Mouse (Mus musculus) liver, postnatal 0 days (tissue): ENCODE data around the gene Nisch. TPM values are rescaled to one million over a fixed set of nuclear protein-coding genes. Genes with fewer than 3 reads are reported as not detected.

ENCODE experiments used
- ATAC-seq: fragments of 200-750 bp; cut with Nextera tagmentation; 2 replicates; pipeline ENCODE4 v1.8.0; 2017; ENCODE audit warnings: mild to moderate bottlenecking, moderate library complexity
- DNase-seq: peaks from one replicate; pipeline ENCODE4 v3.0.0-alpha.2; 2016
- H3K27ac ChIP-seq: fragments of 300-500 bp; sonication (generic); 2 replicates; pipeline ENCODE4 v1.5.1; 2014; ENCODE audit warnings: antibody characterized with exemption, moderate library complexity, mild to moderate bottlenecking, low read depth
- H3K27me3 ChIP-seq: fragments of 300-500 bp; sonication (generic); 2 replicates; pipeline ENCODE4 v1.6.1; 2014; ENCODE audit warnings: low read length, control low read depth, mixed read lengths; ENCODE audit not compliant: insufficient read depth
- H3K36me3 ChIP-seq: fragments of 300-500 bp; sonication (generic); replicated peaks from 2 replicates; pipeline ENCODE4 v1.6.1; 2014; ENCODE audit warnings: mild to moderate bottlenecking, control low read depth, low read length, moderate library complexity, mixed read lengths; ENCODE audit not compliant: insufficient read depth
- H3K4me1 ChIP-seq: fragments of 300-500 bp; sonication (generic); 2 replicates; pipeline ENCODE4 v1.6.1; 2014; ENCODE audit warnings: antibody characterized with exemption, mild to moderate bottlenecking, control low read depth; ENCODE audit not compliant: insufficient read depth
- H3K4me2 ChIP-seq: fragments of 300-500 bp; sonication (generic); 2 replicates; pipeline ENCODE4 v1.6.1; 2014; ENCODE audit warnings: low read depth, mild to moderate bottlenecking, low read length, moderate library complexity, mixed read lengths
- H3K4me3 ChIP-seq: fragments of 300-500 bp; sonication (generic); 2 replicates; pipeline ENCODE4 v1.5.1; 2014; ENCODE audit warnings: low read depth, low read length
- H3K9ac ChIP-seq: fragments of 300-500 bp; sonication (generic); replicated peaks from 2 replicates; pipeline ENCODE4 v1.6.1; 2014; ENCODE audit warnings: mild to moderate bottlenecking, moderate library complexity
- H3K9me3 ChIP-seq: fragments of 300-500 bp; sonication (generic); 2 replicates; pipeline ENCODE4 v1.6.1; 2016; ENCODE audit warnings: mild to moderate bottlenecking, control low read depth, low read length, mixed read lengths
- CTCF ChIP-seq: sonication (generic); IDR thresholded peaks from 2 replicates; pipeline ENCODE4 v1.5.1; 2016; ENCODE audit warnings: antibody characterized with exemption, low read depth
- EP300 ChIP-seq: IDR thresholded peaks from 2 replicates; pipeline ENCODE4 v1.6.1; 2016; ENCODE audit warnings: antibody characterized with exemption, low read depth, mild to moderate bottlenecking
- WGBS: fragments of 180-500 bp; shearing (Covaris S2); extraction: QIAGEN DNeasy Blood & Tissue Kit; methylation state at CpG from one replicate; pipeline ENCODE4 v1.1.7; 2014; ENCODE audit not compliant: insufficient replicate concordance; 5-methylcytosine and 5-hydroxymethylcytosine counted together
- polyA plus RNA-seq: library from polyadenylated mRNA; unstranded; fragments of >200 nt; fragmentation: Nextera tagmentation; extraction: Ambion mirVana; gene quantifications from 2 replicates; pipeline ENCODE4 v1.2.1, GENCODE M21; 2015

Gene Nisch
- polyA plus RNA-seq, 1 experiment from 2014 or later = 65.0 TPM

DNA sequence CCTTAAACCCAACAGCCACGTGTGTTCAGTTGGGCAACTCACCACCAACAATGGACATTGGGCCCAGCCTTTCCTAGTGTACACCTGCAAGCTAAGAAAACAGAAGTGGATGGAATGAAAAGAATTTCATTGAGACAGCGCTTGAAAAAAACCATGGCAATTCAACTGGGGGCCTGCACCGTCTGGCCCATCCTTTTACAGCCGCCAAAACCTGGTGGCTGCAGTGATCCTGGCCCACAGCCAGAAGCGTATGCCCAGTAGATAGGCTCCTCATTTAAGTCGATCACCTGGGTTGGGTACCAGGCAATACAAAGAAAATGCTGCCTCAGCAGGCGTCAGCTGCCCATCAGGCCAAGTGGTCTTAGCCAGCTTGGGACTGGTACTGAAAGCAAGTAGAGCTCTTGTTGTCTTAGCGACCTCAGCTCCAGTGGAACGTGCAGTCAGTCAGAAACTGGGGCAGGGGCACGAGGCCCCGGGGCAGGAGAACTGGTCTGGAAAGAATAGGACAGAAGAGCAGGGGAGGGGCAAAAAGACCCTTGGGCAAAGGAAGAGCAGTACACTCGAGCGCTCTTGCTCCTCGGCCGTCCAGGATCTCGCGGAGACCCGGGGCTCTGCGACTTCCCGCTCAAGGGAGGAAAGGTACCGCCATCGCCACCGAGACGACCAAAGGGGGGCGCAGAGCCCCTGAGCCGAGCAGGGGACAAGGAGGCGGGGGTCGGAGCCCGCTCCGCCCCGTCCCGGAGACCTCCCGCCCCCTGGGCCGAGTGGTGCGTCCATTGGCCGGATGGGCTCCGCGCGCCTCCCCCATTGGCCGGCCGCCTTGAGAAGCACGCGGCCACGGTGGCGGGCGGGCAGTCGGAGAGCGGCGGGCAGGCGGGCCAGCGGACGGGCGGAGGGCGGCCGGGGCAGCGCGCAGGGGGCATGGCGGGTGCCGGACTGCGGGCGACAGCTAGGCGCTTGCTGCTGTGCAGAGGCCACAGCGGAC lies 86.2 kb downstream of the Nisch start, which contains the start of gene Nt5dc2:
Gene Nt5dc2, plus strand, starts transcription at position 818 of the 985 bp plus-strand sequence.
- TF ChIP-seq CTCF (peak; percentile 33), EP300 (no peak)
- H3K27ac ChIP-seq = peak within 1 kb of the TSS; percentile 85
- peaks cover 58% of the 10 kb centered on the region for H3K4me1 ChIP-seq

DNA sequence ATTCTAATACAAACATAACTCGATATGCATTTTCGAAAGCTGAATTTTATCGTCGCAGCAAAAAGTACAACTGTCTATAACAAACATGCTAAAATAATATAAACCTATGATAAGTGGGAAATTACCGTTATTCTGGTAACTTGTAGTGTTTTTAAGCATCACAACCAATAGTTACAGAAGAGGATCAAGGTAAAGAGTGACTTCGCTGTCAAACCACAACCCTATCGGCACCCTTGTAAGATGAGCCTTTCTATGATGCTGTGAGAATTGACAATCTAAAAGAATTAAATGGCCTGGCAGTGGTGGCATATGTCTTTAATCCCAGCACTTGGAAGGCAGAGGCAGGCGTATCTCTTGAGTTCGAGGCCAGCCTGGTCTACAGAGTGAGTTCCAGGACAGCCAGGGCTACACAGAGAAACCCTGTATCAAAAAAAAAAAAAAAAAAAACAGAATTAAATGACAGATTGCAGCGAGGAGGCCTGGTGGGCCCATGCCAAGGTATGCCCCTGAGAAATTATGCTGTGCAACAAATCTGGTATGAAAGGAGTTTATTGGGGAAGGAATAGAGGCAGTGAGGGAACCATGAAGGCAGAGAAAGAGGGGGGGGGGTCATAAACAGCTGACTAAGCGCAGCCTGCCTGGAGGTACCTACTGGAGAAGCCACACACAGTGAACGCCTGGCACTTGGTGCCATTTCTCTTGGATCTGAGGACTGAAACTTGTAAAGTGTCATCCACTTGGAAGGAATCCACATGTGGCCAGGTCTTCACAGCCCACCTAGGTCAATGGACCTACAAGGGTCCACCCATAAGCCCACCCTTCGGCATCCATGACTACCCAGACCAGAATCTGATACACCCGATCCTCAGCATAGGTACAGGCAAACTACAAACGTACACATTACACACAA lies 87.2 kb downstream of the Nisch start:
- Histone ChIP-seq H3K4me1 (peaks cover 61% of the 10 kb centered on the region), H3K27ac (no peak overlapping the region; the same call in 1 of the 2 replicates), H3K27me3 (no peaks in the 10 kb centered on the region), H3K4me3 (peak overlapping the region; percentile 75), H3K9me3 (no peaks in the 10 kb centered on the region), H3K4me2 (peak overlapping the region; percentile 88), H3K36me3 (no peaks in the 10 kb centered on the region), H3K9ac (no peak overlapping the region)
- DNase-seq (no peak), ATAC-seq (no peak)
- 56% methylated on average over 15 of the region's 15 CpGs for WGBS
- no peak for TF ChIP-seq CTCF
- no peak for TF ChIP-seq EP300

More for the DNA sequence above, 86.2 kb downstream of the Nisch start, which contains the start of gene Nt5dc2:
- Histone ChIP-seq H3K9me3 (no peaks in the 10 kb centered on the region), H3K9ac (peak within 1 kb of the TSS; percentile 82), H3K27me3 (no peaks in the 10 kb centered on the region), H3K4me3 (peak within 1 kb of the TSS; percentile 64), H3K4me2 (peak within 1 kb of the TSS; percentile 87), H3K36me3 (peaks cover 6% of the 10 kb centered on the region; the same call in 1 of the 2 replicates)
- DNase-seq (peak; percentile 89), ATAC-seq (peak; percentile 58)
- 6% methylated on average over 47 of the region's 63 CpGs for WGBS

DNA sequence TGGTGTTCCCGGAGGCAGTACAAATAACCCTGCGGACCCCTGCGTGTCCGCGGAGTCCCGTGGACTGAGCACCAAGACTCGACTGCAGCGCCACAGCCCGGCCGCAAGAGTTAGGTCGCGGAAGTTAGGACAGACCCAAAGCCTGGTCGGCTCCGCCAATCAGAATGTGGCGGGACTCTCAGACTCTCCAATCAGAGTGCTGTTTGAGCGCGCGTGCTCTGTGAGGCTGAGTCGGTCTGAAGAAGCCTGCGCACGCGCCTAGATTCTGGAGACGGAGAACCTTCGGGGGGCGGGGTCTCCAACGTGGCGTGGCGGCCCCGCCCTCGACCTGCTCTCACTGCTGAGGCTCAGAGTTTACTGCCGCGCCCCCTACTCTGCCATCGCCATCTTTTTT lies 87.9 kb downstream of the Nisch start, which contains the start of gene Smim4:
Gene Smim4, minus strand, starts transcription at position 131 of the 394 bp plus-strand sequence.
- Histone ChIP-seq H3K4me1 (peaks cover 61% of the 10 kb centered on the region), H3K9ac (peak within 1 kb of the TSS; percentile 78), H3K27me3 (no peaks in the 10 kb centered on the region), H3K4me2 (peak within 1 kb of the TSS; percentile 88), H3K36me3 (no peaks in the 10 kb centered on the region), H3K4me3 (peak within 1 kb of the TSS; percentile 75), H3K27ac (peak within 1 kb of the TSS; percentile 89), H3K9me3 (no peaks in the 10 kb centered on the region)
- ATAC-seq (peak; percentile 90), DNase-seq (peak; percentile 97)
- 1% methylated on average over 33 of the region's 33 CpGs for WGBS
- peak; percentile 66 for TF ChIP-seq EP300
- TF ChIP-seq CTCF = peak; percentile 78

DNA sequence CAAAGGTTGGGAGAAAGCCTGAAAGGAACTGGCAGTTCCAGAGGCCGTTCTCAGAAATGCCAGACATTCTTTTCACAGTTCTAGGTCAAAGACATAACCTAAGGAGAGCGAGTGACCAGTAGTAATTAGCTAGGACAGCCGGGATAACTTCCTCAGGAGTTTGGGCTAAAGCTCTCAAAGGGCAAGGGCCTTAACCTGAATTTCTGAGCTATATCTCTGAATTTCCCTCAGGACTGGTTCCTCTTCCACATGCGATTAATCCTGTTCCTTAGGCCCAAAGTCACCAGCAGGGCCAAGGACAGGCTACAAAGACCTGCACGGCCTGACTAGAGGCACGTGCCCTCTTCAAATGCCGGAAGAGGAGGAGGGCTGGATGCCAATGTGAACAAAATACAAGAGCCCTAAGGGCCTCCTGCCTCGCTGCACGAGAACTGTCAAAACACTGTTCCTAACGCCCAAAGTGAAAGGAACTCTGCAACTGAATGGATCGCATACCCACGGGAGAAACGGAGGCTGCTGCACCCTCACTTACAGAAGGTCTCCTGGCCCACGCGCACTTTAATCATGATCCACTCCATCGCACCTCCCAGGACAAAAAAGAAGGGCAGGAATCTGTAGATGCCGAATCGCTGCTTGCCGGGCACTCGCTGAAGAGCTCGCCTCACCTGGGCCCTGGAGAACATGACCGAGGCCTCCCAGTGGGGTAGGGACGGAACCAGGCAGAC lies 88.5 kb downstream of the Nisch start:
- DNase-seq (peak; percentile 65), ATAC-seq (peak; percentile 18)
- H3K27me3 ChIP-seq = no peaks in the 10 kb centered on the region
- TF ChIP-seq EP300 (no peak), CTCF (no peak)
- peaks cover under 1% of the 10 kb centered on the region; the same call in 1 of the 2 replicates for H3K36me3 ChIP-seq
- 2% methylated on average over 23 of the region's 23 CpGs for WGBS
- H3K27ac ChIP-seq = peak overlapping the region; percentile 89
- peak overlapping the region; percentile 78 for H3K9ac ChIP-seq
- no peaks in the 10 kb centered on the region for H3K9me3 ChIP-seq
- H3K4me2 ChIP-seq = peak overlapping the region; percentile 88
- peaks cover 57% of the 10 kb centered on the region for H3K4me1 ChIP-seq
- peak overlapping the region; percentile 75 for H3K4me3 ChIP-seq

DNA sequence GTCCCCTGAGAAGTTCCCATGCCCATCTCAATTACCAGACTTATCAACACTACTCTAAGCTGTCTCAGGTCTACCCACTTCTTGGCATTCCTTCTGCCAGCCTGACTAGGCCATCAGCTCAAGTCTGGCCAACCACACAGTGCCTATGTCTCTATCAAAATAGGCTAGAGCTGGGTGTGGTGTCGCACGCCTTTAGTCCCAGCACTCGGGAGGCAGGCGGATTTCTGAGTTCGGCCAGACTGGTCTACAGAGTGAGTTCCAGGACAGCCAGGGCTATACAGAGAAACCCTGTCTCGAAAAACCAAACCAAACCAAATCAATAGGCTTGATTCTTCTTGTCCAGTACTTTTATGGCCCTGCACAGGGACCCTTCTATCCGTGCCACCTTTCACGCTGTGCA lies 89.9 kb downstream of the Nisch start:
- H3K36me3 ChIP-seq = peaks cover 11% of the 10 kb centered on the region
- H3K4me1 ChIP-seq = peaks cover 42% of the 10 kb centered on the region
- peak overlapping the region; percentile 59 for H3K4me2 ChIP-seq
- H3K4me3 ChIP-seq = no peak overlapping the region
- 0 out of 2 replicates have a peak overlapping the region, but pooled peaks have one; percentile 53 for H3K27ac ChIP-seq
- H3K27me3 ChIP-seq = no peaks in the 10 kb centered on the region
- ATAC-seq = no peak
- no peaks in the 10 kb centered on the region for H3K9me3 ChIP-seq
- TF ChIP-seq CTCF = no peak
- no peak for TF ChIP-seq EP300
- WGBS = 79% methylated on average over 8 of the region's 8 CpGs
- DNase-seq = peak; percentile 18
- 0 out of 2 replicates have a peak overlapping the region, but pooled peaks have one; percentile 13 for H3K9ac ChIP-seq
